ENCODE assay signal across 10 mouse cellular contexts in genomic region chr16:3745656-3746055, GRCm38 (mm10). TPM values are rescaled to one million over a fixed set of nuclear protein-coding genes. Genes with fewer than 3 reads are reported as not detected.
DNase-seq lines count a peak whose midpoint lies in the region; ATAC-seq and TF ChIP-seq lines count a peak whose summit lies in the region.
"Had no signal": no experiment of that assay in that cellular context is flagged by ENCODE, and none has a peak within 500 bp of the region (broad histone marks: within the 10 kb centered on the region; RNA-seq: fewer than 3 reads in every experiment).

No protein-coding gene starts in this region.

- peak overlapping the region; percentile 15 for H3K4me3 ChIP-seq in heart, embryonic 16.5 days (ENCODE audit: low read length)
- no peak overlapping the region for H3K4me3 ChIP-seq in heart, adult 2 months
- H3K4me3 ChIP-seq in embryonic facial prominence, embryonic 10.5 days: peak overlapping the region; percentile 92
- H3K4me3 ChIP-seq in hindbrain, embryonic 15.5 days: peak overlapping the region; percentile 74; the same call in 1 of the 2 replicates
- H3K4me3 ChIP-seq in midbrain, embryonic 14.5 days (replicated peaks; ENCODE audit: low read depth, low read length): peak overlapping the region; percentile 7

- H3K4me2 ChIP-seq in heart, embryonic 16.5 days (ENCODE audit: low read depth, low read length): peak overlapping the region; percentile 95
- H3K4me2 ChIP-seq in hindbrain, embryonic 15.5 days: peak overlapping the region; percentile 75
- peak overlapping the region; percentile 96 for H3K4me2 ChIP-seq in midbrain, embryonic 14.5 days (ENCODE audit: low read length)

- intact Hi-C loops in heart, adult 2 months (cut with DNase I): loop anchor here (10.0 kb wide), 3 partner anchors 99 to 259 kb away; partner anchors contain the start of genes Gm20695, Slx4, Zfp174 and Zfp597

- 87% methylated on average over 4 of the region's 4 CpGs for WGBS in heart, embryonic 16.5 days
- WGBS in heart, adult 2 months: 84% methylated on average over 4 of the region's 4 CpGs
- WGBS in embryonic facial prominence, embryonic 10.5 days: 89% methylated on average over 4 of the region's 4 CpGs
- WGBS in hindbrain, embryonic 15.5 days: 92% methylated on average over 4 of the region's 4 CpGs
- 88% methylated on average over 4 of the region's 4 CpGs for WGBS in midbrain, embryonic 14.5 days

- H3K27me3 ChIP-seq in heart, embryonic 16.5 days (ENCODE audit: control insufficient read depth, insufficient read depth, low read length): no peaks in the 10 kb centered on the region
- no peaks in the 10 kb centered on the region for H3K27me3 ChIP-seq in heart, adult 2 months (ENCODE audit: control insufficient read depth, insufficient read depth, low read length)
- H3K27me3 ChIP-seq in embryonic facial prominence, embryonic 10.5 days (replicated peaks; ENCODE audit: low read depth, poor library complexity, severe bottlenecking): no peaks in the 10 kb centered on the region
- 0 out of 2 replicates have a peak, but pooled peaks cover 8% of the 10 kb centered on the region for H3K27me3 ChIP-seq in hindbrain, embryonic 15.5 days
- no peaks in the 10 kb centered on the region for H3K27me3 ChIP-seq in midbrain, embryonic 14.5 days (ENCODE audit: control insufficient read depth, insufficient read depth, low read length)

- H3K9me3 ChIP-seq in heart, embryonic 16.5 days (replicated peaks; ENCODE audit: control insufficient read depth, low read length): peaks cover 26% of the 10 kb centered on the region
- H3K9me3 ChIP-seq in embryonic facial prominence, embryonic 10.5 days: peaks cover 32% of the 10 kb centered on the region
- H3K9me3 ChIP-seq in hindbrain, embryonic 15.5 days: peaks cover 26% of the 10 kb centered on the region
- peaks cover 23% of the 10 kb centered on the region for H3K9me3 ChIP-seq in midbrain, embryonic 14.5 days (ENCODE audit: control insufficient read depth, low read length)

- ATAC-seq in heart, embryonic 16.5 days (replicated peaks; ENCODE audit: extremely low read depth, insufficient read depth, low FRiP score): no peak
- ATAC-seq in hindbrain, embryonic 15.5 days (ENCODE audit: low FRiP score, low read depth): no peak
- ATAC-seq in midbrain, embryonic 14.5 days (ENCODE audit: low FRiP score, low TSS enrichment): no peak

- H3K9ac ChIP-seq in heart, embryonic 16.5 days (ENCODE audit: low read length): 0 out of 2 replicates have a peak overlapping the region, but pooled peaks have one; percentile 3
- no peak overlapping the region for H3K9ac ChIP-seq in heart, adult 2 months (ENCODE audit: low read depth, low read length)
- no peak overlapping the region for H3K9ac ChIP-seq in hindbrain, embryonic 15.5 days
- no peak overlapping the region for H3K9ac ChIP-seq in midbrain, embryonic 14.5 days (replicated peaks; ENCODE audit: low read length)

- no peak for TF ChIP-seq CTCF in heart, adult 2 months (IDR thresholded peaks at IDR 0.05)

- peaks cover 19% of the 10 kb centered on the region for H3K4me1 ChIP-seq in heart, embryonic 16.5 days (ENCODE audit: control insufficient read depth, insufficient read depth, low read length)
- H3K4me1 ChIP-seq in heart, adult 2 months (ENCODE audit: control insufficient read depth, insufficient read depth, low read length): peaks cover 3% of the 10 kb centered on the region
- H3K4me1 ChIP-seq in embryonic facial prominence, embryonic 10.5 days: peaks cover 24% of the 10 kb centered on the region
- peaks cover 30% of the 10 kb centered on the region for H3K4me1 ChIP-seq in hindbrain, embryonic 15.5 days (replicated peaks)
- H3K4me1 ChIP-seq in midbrain, embryonic 14.5 days (ENCODE audit: control insufficient read depth, insufficient read depth, low read length): peaks cover 22% of the 10 kb centered on the region

- TF ChIP-seq POLR2A in heart, adult 2 months (IDR thresholded peaks at IDR 0.05; ENCODE audit: insufficient read depth, low read depth, low read length): no peak

- H3K27ac ChIP-seq in heart, embryonic 16.5 days (ENCODE audit: low read length): no peak overlapping the region
- no peak overlapping the region for H3K27ac ChIP-seq in heart, adult 2 months
- no peak overlapping the region for H3K27ac ChIP-seq in embryonic facial prominence, embryonic 10.5 days (replicated peaks)
- H3K27ac ChIP-seq in hindbrain, embryonic 15.5 days (replicated peaks): no peak overlapping the region
- no peak overlapping the region for H3K27ac ChIP-seq in midbrain, embryonic 14.5 days (replicated peaks; ENCODE audit: low read depth, low read length)

- H3K36me3 ChIP-seq in heart, embryonic 16.5 days (ENCODE audit: control insufficient read depth, insufficient read depth): peaks cover 47% of the 10 kb centered on the region
- peaks cover 26% of the 10 kb centered on the region for H3K36me3 ChIP-seq in heart, adult 2 months (ENCODE audit: control insufficient read depth, insufficient read depth, low read length)
- H3K36me3 ChIP-seq in embryonic facial prominence, embryonic 10.5 days (replicated peaks): peaks cover 52% of the 10 kb centered on the region
- peaks cover 46% of the 10 kb centered on the region for H3K36me3 ChIP-seq in hindbrain, embryonic 15.5 days
- peaks cover 37% of the 10 kb centered on the region for H3K36me3 ChIP-seq in midbrain, embryonic 14.5 days (ENCODE audit: control insufficient read depth, insufficient read depth, low read length)

- TF ChIP-seq EP300 in heart, adult 2 months (IDR thresholded peaks at IDR 0.05; ENCODE audit: insufficient read depth, low read depth, low read length): no peak

- no peaks in the 10 kb centered on the region for H3K79me2 ChIP-seq in heart, adult 2 months (replicated peaks; ENCODE audit: control insufficient read depth, insufficient read depth, low read length)

- no peak for DNase-seq in heart, adult 2 months
- DNase-seq in embryonic facial prominence, embryonic 10.5 days (ENCODE audit: low spot score): no peak
- no peak for DNase-seq in midbrain, embryonic 14.5 days
- DNase-seq in thymus, postnatal 4 days: no peak
- no peak for DNase-seq in urinary bladder, postnatal 14 days (ENCODE audit: low spot score)
- DNase-seq in gastrocnemius, adult 18-20 months (ENCODE audit: low spot score): no peak
- DNase-seq: spleen, adult 18-20 months had no signal

RNA-seq across cellular contexts. Expression of gene Zfp263, which starts 1.8 kb away (rescaled TPM):
- 32.4 and 33.8 TPM in 2 replicates for polyA plus RNA-seq in heart, embryonic 16.5 days (2015; fragmentation: Nextera tagmentation; extraction: Ambion mirVana)
- 1 to 10 TPM; 6.2 to 7.6 TPM for total RNA-seq in heart, adult 2 months (2021)
- 3.8 and 6.1 TPM in 2 replicates for polyA plus RNA-seq in heart, adult 2 months (2012; rRNA removed)
- 51.3 and 53.3 TPM in 2 replicates for polyA plus RNA-seq in embryonic facial prominence, embryonic 10.5 days (2016; fragmentation: Nextera tagmentation; extraction: Ambion mirVana)
- polyA plus RNA-seq in hindbrain, embryonic 15.5 days (2015; fragmentation: Nextera tagmentation; extraction: Ambion mirVana): 46.7 and 47.5 TPM in 2 replicates
- polyA plus RNA-seq in midbrain, embryonic 14.5 days (2014; fragmentation: Nextera tagmentation; extraction: Ambion mirVana): 30.5 and 35.4 TPM in 2 replicates
- 1 to 10 TPM; 5.4 to 6.1 TPM for total RNA-seq in gastrocnemius, adult 18-20 months (2021)

RNA-seq across cellular contexts. Expression of gene Mefv, which starts 27.8 kb away (rescaled TPM):
- polyA plus RNA-seq in heart, embryonic 16.5 days (2015; fragmentation: Nextera tagmentation; extraction: Ambion mirVana): 0.13 TPM in 1 of 2 replicates, not detected in the other
- not detected for total RNA-seq in heart, adult 2 months (2021)
- polyA plus RNA-seq in heart, adult 2 months (2012; rRNA removed): 0.06 and 0.09 TPM in 2 replicates
- not detected in 2 replicates for polyA plus RNA-seq in embryonic facial prominence, embryonic 10.5 days (2016; fragmentation: Nextera tagmentation; extraction: Ambion mirVana)
- polyA plus RNA-seq in hindbrain, embryonic 15.5 days (2015; fragmentation: Nextera tagmentation; extraction: Ambion mirVana): not detected in 2 replicates
- not detected in 2 replicates for polyA plus RNA-seq in midbrain, embryonic 14.5 days (2014; fragmentation: Nextera tagmentation; extraction: Ambion mirVana)
- not detected for total RNA-seq in gastrocnemius, adult 18-20 months (2021)
- total RNA-seq: left cerebral cortex, postnatal 10 days had no signal
